Mouse (Mus musculus) heart, embryonic 13.5 days (tissue): ENCODE data around the gene Map4k5. TPM values are rescaled to one million over a fixed set of nuclear protein-coding genes. Genes with fewer than 3 reads are reported as not detected.
A peak's percentile ranks its signal among the peaks of the same experiment; 100 is the strongest.

Experiments used
- ATAC-seq: fragments of 200-750 bp; cut with Nextera tagmentation; 2 replicates; pipeline ENCODE4 v1.8.0; 2017; ENCODE audit warnings: moderate TSS enrichment; ENCODE audit not compliant: insufficient number of reproducible peaks, low FRiP score, low TSS enrichment; ENCODE audit errors: extremely low read depth
- H3K27ac ChIP-seq: fragments of 300-500 bp; sonication (generic); replicated peaks from 2 replicates; pipeline ENCODE4 v1.5.1; 2015; ENCODE audit warnings: moderate library complexity, mild to moderate bottlenecking, inconsistent platforms
- H3K27me3 ChIP-seq: fragments of 300-500 bp; sonication (generic); replicated peaks from 2 replicates; pipeline ENCODE4 v1.6.1; 2015; ENCODE audit warnings: mild to moderate bottlenecking, inconsistent platforms
- H3K36me3 ChIP-seq: fragments of 300-500 bp; sonication (generic); 2 replicates; pipeline ENCODE4 v1.6.1; 2015; ENCODE audit warnings: mild to moderate bottlenecking, inconsistent platforms
- H3K4me1 ChIP-seq: fragments of 300-500 bp; sonication (generic); 2 replicates; pipeline ENCODE4 v1.6.1; 2015; ENCODE audit warnings: inconsistent platforms
- H3K4me2 ChIP-seq: fragments of 300-500 bp; sonication (generic); 2 replicates; pipeline ENCODE4 v1.6.1; 2015; ENCODE audit warnings: inconsistent platforms, mild to moderate bottlenecking, moderate library complexity
- H3K4me3 ChIP-seq: fragments of 300-500 bp; sonication (generic); 2 replicates; pipeline ENCODE4 v1.5.1; 2015; ENCODE audit warnings: moderate library complexity, mild to moderate bottlenecking, inconsistent platforms
- H3K9ac ChIP-seq: fragments of 300-500 bp; sonication (generic); 2 replicates; pipeline ENCODE4 v1.6.1; 2015; ENCODE audit warnings: inconsistent platforms, mild to moderate bottlenecking, moderate library complexity
- H3K9me3 ChIP-seq: fragments of 300-500 bp; sonication (generic); 2 replicates; pipeline ENCODE4 v1.6.1; 2016; ENCODE audit warnings: inconsistent platforms
- WGBS: fragments of 180-500 bp; shearing (Covaris S2); methylation state at CpG from one replicate; pipeline ENCODE4 v1.1.7; 2015; ENCODE audit warnings: mixed read lengths; 5-methylcytosine and 5-hydroxymethylcytosine counted together
- polyA plus RNA-seq: library from polyadenylated mRNA; unstranded; fragments of >200 nt; fragmentation: Nextera tagmentation; extraction: Ambion mirVana; gene quantifications from 2 replicates; pipeline ENCODE4 v1.2.1, GENCODE M21; 2015

Gene Map4k5
- polyA plus RNA-seq, 1 experiment from 2014 or later = 25.5 TPM

DNA sequence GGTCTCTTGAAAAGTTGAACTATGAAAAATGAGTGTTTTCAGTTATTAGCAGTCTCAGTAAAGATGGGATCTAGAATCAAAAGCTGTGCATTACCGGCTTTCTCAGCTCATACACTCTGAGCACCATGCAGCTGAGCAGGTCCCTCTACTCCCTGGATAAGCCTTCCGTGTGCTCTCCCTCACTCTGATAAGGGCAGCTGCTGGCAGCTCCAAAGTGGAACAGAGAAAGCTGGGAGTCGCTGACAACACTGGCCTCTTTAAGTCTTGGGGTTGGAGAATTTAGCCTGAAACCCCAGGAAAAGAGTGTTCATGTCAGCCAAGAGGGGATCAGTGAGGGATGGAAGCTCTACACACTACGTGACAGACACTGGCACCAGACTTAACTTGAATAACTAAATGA, 34.2 kb downstream of the Map4k5 start:
- peaks cover 24% of the 10 kb centered on the region for H3K4me1 ChIP-seq
- peak overlapping the region; percentile 54; the same call in 1 of the 2 replicates for H3K9ac ChIP-seq
- H3K27ac ChIP-seq = peak overlapping the region; percentile 36; the same call in 1 of the 2 replicates
- no peak for ATAC-seq
- peaks cover 37% of the 10 kb centered on the region for H3K36me3 ChIP-seq
- no peak overlapping the region for H3K4me3 ChIP-seq
- WGBS = 25% methylated on average over 4 of the region's 4 CpGs
- H3K27me3 ChIP-seq = no peaks in the 10 kb centered on the region
- H3K4me2 ChIP-seq = peak overlapping the region; percentile 27
- no peaks in the 10 kb centered on the region for H3K9me3 ChIP-seq

DNA sequence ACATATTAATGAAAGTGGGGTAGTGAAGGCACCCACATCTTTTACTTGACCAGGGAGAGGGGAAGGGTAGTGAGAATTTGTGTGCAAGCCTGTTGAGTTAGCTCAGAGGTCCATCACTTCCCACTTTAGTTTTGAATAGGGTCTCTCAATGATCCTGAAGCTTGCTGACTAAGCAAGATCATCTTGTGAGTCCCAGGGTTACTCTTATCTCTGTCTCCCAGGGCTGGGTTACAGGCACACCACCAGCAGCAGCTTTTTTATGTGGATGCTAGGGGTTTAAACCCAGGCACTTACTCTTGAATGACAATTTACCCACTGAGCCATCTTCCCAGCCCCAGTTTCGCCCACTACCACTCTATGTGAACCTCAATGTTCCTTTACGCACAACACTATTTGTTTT, 35.4 kb downstream of the Map4k5 start:
- no peak overlapping the region for H3K4me3 ChIP-seq
- H3K4me1 ChIP-seq = peaks cover 33% of the 10 kb centered on the region
- no peaks in the 10 kb centered on the region for H3K9me3 ChIP-seq
- H3K9ac ChIP-seq = no peak overlapping the region
- H3K27ac ChIP-seq = no peak overlapping the region
- H3K4me2 ChIP-seq = no peak overlapping the region
- H3K36me3 ChIP-seq = peaks cover 35% of the 10 kb centered on the region
- no peak for ATAC-seq
- no peaks in the 10 kb centered on the region for H3K27me3 ChIP-seq
- WGBS = 81% methylated on average over 2 of the region's 2 CpGs

DNA sequence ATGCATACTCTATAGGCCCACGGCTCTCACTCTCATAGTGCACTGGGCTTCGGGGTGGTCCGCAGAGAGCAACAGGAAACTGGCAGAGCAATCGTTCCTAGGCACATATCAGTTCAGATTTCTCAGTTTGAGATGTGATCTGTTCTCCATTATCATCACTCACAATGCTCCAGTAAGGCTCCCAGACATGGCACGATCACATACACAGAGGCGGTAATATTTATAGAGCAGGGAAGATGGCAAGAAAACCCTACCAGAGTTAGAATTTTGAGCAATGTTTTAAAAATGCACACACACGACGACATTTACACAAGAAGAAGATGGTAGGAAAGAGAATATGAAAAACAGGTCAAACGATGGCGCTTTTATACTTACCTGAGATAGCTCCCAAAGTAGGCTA, 36.6 kb downstream of the Map4k5 start:
- Histone ChIP-seq H3K4me2 (no peak overlapping the region), H3K4me3 (no peak overlapping the region), H3K9me3 (no peaks in the 10 kb centered on the region), H3K27ac (no peak overlapping the region), H3K36me3 (peaks cover 46% of the 10 kb centered on the region), H3K9ac (no peak overlapping the region), H3K4me1 (peaks cover 33% of the 10 kb centered on the region), H3K27me3 (no peaks in the 10 kb centered on the region)
- WGBS = 91% methylated on average over 10 of the region's 10 CpGs
- no peak for ATAC-seq

DNA sequence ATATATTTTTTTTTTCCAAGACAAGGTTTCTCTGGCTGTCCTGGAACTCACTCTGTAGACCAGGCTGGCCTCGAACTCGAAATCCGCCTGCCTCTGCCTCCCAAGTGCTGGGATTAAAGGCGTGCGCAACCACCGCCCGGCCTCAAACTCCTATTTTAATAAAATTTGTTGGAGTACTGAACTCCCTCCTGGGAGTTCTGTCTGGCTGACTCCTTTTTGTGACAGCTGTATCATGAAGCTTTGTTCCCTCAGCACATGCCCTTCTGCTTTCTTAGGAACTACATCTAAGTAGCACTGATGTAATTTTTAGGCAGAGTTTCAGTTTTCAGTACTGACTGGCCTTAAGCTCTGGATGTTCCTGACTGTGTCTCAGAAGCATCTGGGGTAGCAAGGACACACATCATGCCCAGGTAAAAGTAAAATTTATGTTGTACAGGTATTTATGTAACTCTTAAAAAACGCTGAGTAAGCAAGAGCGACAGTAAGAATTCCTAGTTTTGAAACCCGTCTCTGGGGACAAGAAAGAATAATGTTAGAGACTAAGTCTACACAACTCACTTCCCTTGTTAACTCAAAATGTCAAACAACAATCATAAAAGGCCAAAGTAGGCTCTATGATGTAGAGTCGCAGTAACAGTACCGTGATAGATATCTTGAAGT, 37.2 kb downstream of the Map4k5 start:
- no peak overlapping the region for H3K27ac ChIP-seq
- H3K36me3 ChIP-seq = peaks cover 50% of the 10 kb centered on the region
- WGBS = 93% methylated on average over 12 of the region's 12 CpGs
- ATAC-seq = no peak
- no peak overlapping the region for H3K4me2 ChIP-seq
- H3K4me1 ChIP-seq = peaks cover 33% of the 10 kb centered on the region
- no peaks in the 10 kb centered on the region for H3K27me3 ChIP-seq
- H3K9ac ChIP-seq = no peak overlapping the region
- no peak overlapping the region for H3K4me3 ChIP-seq
- H3K9me3 ChIP-seq = no peaks in the 10 kb centered on the region

DNA sequence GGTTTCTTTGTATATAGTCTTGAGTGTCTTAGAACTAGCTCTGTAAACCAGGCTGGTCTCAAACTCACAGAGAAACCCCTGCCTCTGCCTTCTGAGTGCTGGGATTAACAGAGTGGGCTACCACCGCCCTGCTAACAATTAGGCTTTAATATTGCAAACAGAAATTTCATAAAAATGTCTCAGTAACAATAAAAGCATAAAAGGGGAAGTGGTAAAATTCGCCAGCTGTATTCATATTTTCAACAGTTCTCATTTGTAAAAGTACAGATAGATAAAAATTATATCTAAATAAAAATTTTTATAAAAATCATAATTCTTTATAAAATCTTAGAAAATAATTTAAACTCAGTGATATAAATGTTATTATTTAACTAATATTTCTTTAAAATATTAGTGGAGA, 39.1 kb downstream of the Map4k5 start:
- WGBS = 94% methylated on average over 2 of the region's 2 CpGs
- Histone ChIP-seq H3K36me3 (peaks cover 60% of the 10 kb centered on the region), H3K9ac (no peak overlapping the region), H3K27ac (no peak overlapping the region), H3K27me3 (no peaks in the 10 kb centered on the region), H3K4me3 (no peak overlapping the region), H3K9me3 (no peaks in the 10 kb centered on the region), H3K4me1 (peaks cover 25% of the 10 kb centered on the region), H3K4me2 (no peak overlapping the region)
- ATAC-seq = no peak

DNA sequence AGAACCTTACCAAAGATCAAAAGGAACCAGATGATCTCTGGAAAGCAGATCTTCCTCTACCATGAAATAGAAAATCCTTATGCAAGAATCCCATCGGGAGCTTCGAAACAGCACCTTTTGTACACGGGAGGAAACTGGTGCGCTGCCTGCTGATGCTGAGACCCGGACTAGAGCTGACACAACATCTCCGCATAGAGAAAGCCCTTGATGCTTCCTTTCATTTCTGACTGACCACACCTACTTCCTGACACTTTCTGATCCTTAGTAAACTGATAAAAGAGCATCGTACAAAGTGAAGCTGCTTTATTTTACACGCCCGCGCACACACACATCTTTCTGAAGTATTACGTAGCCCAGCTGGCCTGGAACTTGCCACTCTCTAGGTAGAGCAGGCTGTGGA, 39.6 kb downstream of the Map4k5 start:
- 79% methylated on average over 11 of the region's 11 CpGs for WGBS
- peaks cover 64% of the 10 kb centered on the region for H3K36me3 ChIP-seq
- ATAC-seq = no peak

DNA sequence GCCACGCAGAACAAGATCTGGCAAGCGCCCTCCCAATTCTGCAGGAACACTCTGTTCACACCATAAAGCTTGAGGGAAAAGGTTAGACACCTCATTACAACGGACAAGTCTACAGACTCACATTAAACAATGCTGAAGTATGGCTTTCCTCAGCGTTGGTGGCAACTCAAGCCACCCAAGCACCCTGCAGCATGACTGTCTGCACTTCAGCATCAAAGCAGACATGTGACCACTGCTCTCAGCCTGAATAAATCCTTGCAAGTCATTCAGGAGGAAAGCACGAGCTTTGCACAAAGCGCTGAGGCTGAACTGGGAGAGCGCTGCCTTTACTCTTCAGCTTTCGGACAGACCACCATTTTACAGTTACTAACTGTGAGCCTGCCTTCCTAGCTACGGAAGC, 40.7 kb downstream of the Map4k5 start:
- Histone ChIP-seq H3K27me3 (no peaks in the 10 kb centered on the region), H3K27ac (no peak overlapping the region), H3K9ac (no peak overlapping the region), H3K9me3 (no peaks in the 10 kb centered on the region), H3K4me3 (no peak overlapping the region), H3K4me1 (peaks cover 13% of the 10 kb centered on the region), H3K4me2 (no peak overlapping the region), H3K36me3 (peaks cover 74% of the 10 kb centered on the region)
- 87% methylated on average over 9 of the region's 9 CpGs for WGBS
- ATAC-seq = no peak

More for the DNA sequence above, 39.6 kb downstream of the Map4k5 start:
- no peak overlapping the region for H3K27ac ChIP-seq
- no peaks in the 10 kb centered on the region for H3K9me3 ChIP-seq
- H3K4me2 ChIP-seq = no peak overlapping the region
- H3K4me1 ChIP-seq = peaks cover 21% of the 10 kb centered on the region
- no peaks in the 10 kb centered on the region for H3K27me3 ChIP-seq
- no peak overlapping the region for H3K4me3 ChIP-seq
- no peak overlapping the region for H3K9ac ChIP-seq

DNA sequence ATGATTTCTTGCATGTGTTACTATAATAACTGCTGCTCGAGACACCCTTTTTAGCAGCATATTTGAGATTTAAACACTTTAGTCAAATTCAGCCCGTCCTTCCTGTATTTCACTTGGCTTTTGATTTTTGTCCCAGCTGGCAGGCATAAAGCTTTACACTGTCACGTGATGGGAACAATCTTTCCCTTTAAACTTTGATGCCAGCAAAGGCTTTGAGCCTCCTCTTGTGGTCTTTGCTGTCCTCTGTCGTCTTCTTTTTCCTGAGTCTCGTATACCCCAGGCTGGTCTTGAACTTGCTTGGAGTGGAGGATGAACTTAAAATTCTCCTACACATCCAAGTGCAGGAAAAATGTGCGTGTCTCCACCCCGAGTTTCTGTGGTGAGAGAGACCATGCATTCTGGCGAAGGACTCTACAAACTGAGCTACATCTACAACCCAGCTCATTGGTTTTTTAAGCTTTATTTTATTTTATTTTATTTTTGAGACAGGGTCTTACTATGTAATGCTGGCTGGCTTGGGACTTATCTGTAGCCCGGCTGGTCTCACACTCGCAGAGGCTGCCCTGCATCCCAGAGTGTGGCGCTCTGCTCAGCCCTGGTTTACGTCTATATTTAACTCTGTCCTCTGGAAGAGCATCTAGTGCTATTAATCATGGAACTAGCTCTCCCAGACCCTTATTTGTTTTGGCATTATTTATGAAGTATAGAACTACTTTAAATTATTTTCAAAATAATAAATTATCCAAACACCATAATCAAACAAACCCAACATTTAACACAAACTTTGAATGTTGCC, 44.7 kb downstream of the Map4k5 start:
- no peak overlapping the region for H3K9ac ChIP-seq
- no peaks in the 10 kb centered on the region for H3K9me3 ChIP-seq
- peaks cover 81% of the 10 kb centered on the region for H3K36me3 ChIP-seq
- no peak overlapping the region for H3K27ac ChIP-seq
- H3K4me2 ChIP-seq = no peak overlapping the region
- H3K4me3 ChIP-seq = no peak overlapping the region
- H3K27me3 ChIP-seq = no peaks in the 10 kb centered on the region
- WGBS = 77% methylated on average over 12 of the region's 12 CpGs
- ATAC-seq = no peak
- H3K4me1 ChIP-seq = peaks cover 19% of the 10 kb centered on the region

DNA sequence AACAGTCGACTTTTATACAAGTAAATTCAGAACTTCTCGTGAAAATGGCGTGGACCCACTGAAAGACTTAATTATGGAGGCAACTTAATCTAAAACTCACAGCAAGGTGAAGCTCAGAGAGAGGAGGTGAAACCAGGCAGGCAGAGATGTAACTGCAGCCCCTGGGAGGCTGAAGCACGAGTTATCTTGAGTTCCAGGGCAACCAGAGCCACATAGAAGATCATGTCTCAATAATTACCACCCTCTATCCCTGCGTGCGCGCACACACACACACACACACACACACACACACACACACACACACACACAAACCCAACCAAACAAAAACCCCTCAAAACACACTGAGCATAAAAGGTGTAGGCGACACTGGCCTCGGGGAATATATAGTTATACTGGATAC, 46.5 kb downstream of the Map4k5 start:
- no peaks in the 10 kb centered on the region for H3K9me3 ChIP-seq
- peaks cover 78% of the 10 kb centered on the region for H3K36me3 ChIP-seq
- peaks cover 14% of the 10 kb centered on the region for H3K4me1 ChIP-seq
- H3K27ac ChIP-seq = no peak overlapping the region
- H3K9ac ChIP-seq = no peak overlapping the region
- no peak overlapping the region for H3K4me2 ChIP-seq
- no peak for ATAC-seq
- H3K4me3 ChIP-seq = no peak overlapping the region
- 88% methylated on average over 9 of the region's 9 CpGs for WGBS
- no peaks in the 10 kb centered on the region for H3K27me3 ChIP-seq

DNA sequence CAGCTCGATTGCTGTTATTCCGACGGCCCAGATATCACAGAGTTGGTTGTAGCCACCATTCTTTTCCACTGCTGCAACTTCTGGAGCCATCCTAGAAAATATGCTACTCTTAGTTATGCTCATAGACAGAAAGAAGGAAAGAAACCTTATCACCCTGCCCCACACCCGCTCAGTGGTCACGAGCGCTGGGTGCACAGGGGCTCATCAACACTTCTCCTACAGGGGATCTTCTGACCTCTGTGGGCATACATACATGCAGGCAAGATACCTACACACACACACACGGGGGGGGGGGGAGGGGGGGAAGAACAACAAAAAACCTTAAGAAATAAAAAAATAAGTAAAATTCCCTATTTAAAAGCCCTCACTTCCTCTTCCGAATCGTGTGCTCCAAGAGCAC, 47.3 kb downstream of the Map4k5 start:
- Histone ChIP-seq H3K4me2 (no peak overlapping the region), H3K27ac (no peak overlapping the region), H3K4me3 (no peak overlapping the region), H3K9ac (no peak overlapping the region), H3K4me1 (peaks cover 14% of the 10 kb centered on the region), H3K27me3 (no peaks in the 10 kb centered on the region), H3K9me3 (no peaks in the 10 kb centered on the region), H3K36me3 (peaks cover 80% of the 10 kb centered on the region)
- ATAC-seq = no peak
- WGBS = 88% methylated on average over 9 of the region's 9 CpGs

DNA sequence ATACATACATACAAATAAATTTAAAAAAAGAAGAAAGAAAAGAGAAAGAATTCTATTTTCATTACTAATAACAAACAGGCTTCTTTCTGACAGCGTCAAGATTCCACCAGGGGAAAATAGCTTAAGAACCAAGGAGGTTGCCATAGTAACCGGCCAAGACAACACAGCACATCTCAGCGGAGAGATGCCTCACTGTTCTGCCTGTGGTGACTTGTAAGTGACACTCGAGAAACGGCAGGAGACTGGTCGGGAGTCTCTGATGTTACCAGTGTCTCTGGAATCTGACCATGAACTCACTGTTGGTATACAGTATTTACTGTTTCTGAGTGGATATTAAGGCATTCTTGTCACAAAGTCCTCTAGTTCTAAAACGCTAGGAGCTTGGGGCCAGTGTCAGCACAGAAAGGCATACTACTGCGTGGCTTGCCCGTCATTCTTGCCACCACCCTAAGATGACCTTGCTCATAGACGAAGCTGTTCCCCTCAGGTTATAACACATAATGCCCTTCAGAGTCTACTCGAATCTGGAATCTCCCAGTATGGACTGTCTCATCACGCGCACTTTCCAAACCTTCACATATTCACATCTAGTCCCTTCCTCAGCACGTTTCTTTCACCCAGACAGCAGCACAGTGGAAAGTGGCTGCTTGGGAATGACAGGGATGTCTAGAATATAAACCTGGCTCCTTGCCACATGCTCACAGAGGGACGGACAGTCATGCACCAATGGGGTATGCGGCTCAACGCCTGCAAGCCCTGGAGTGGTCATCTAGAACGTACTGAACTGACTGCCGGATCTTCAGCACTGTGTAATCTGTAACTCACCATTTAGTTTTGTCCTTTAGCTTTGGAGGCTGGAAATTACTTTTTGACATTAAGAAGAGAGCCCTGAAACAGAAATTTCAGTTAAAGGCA, 49.2 kb downstream of the Map4k5 start:
- no peak overlapping the region for H3K9ac ChIP-seq
- no peak for ATAC-seq
- no peaks in the 10 kb centered on the region for H3K27me3 ChIP-seq
- H3K36me3 ChIP-seq = peaks cover 88% of the 10 kb centered on the region
- no peaks in the 10 kb centered on the region for H3K9me3 ChIP-seq
- peak overlapping the region; percentile 26 for H3K27ac ChIP-seq
- no peak overlapping the region for H3K4me3 ChIP-seq
- H3K4me1 ChIP-seq = peaks cover 14% of the 10 kb centered on the region
- no peak overlapping the region for H3K4me2 ChIP-seq
- 61% methylated on average over 19 of the region's 19 CpGs for WGBS
